Mouse (Mus musculus): ENCODE measurements at regions not wholly inside any gene's neighbourhood (a gene's known extent, or its start where the extent isn't known, plus 50 kb on each side); places are given as distances from the start of the nearest gene placed in this dataset.

GRCm38 (mm10) chr3:47095288-47095687 is 647.3 kb upstream of the Pabpc4l start:
- Histone ChIP-seq H3K4me1 (ENCODE audit: control insufficient read depth, insufficient read depth, low read length) (no peaks in the 10 kb centered on the region), H3K27me3 (replicated peaks; ENCODE audit: control insufficient read depth, insufficient read depth, low read length) (no peaks in the 10 kb centered on the region), H3K4me2 (ENCODE audit: low read length) (no peak overlapping the region), H3K27ac (ENCODE audit: low read depth, low read length) (no peak overlapping the region), H3K9ac (ENCODE audit: low read length) (no peak overlapping the region), H3K36me3 (ENCODE audit: control insufficient read depth, insufficient read depth, low read length) (no peaks in the 10 kb centered on the region), H3K9me3 (replicated peaks; ENCODE audit: control insufficient read depth, low read length) (no peaks in the 10 kb centered on the region), H3K4me3 (ENCODE audit: low read depth, low read length) (no peak overlapping the region)
- DNase-seq (ENCODE audit: low spot score) (no peak), ATAC-seq (no peak)
- WGBS, result 84% methylated on average over 7 of the region's 7 CpGs

- no peak for DNase-seq (ENCODE audit: low spot score)
- Histone ChIP-seq H3K27me3 (replicated peaks; ENCODE audit: control insufficient read depth, insufficient read depth, low read length) (no peaks in the 10 kb centered on the region), H3K27ac (ENCODE audit: low read depth, low read length) (no peak overlapping the region), H3K36me3 (ENCODE audit: control insufficient read depth, insufficient read depth, low read length) (no peaks in the 10 kb centered on the region), H3K9ac (ENCODE audit: low read length) (no peak overlapping the region), H3K4me3 (ENCODE audit: low read depth, low read length) (no peak overlapping the region), H3K4me2 (ENCODE audit: low read length) (no peak overlapping the region), H3K4me1 (ENCODE audit: control insufficient read depth, insufficient read depth, low read length) (no peaks in the 10 kb centered on the region), H3K9me3 (replicated peaks; ENCODE audit: control insufficient read depth, low read length) (no peaks in the 10 kb centered on the region)
- ATAC-seq, result no peak
- 98% methylated on average over 14 of the region's 14 CpGs for WGBS
Measured at GRCm38 (mm10) chr3:47051563-47051962, 603.5 kb upstream of the Pabpc4l start.

- H3K27me3 ChIP-seq (replicated peaks; ENCODE audit: control insufficient read depth, insufficient read depth, low read length), result no peaks in the 10 kb centered on the region
- ATAC-seq, result no peak
- DNase-seq (ENCODE audit: low spot score), result no peak
- no peaks in the 10 kb centered on the region for H3K4me1 ChIP-seq (ENCODE audit: control insufficient read depth, insufficient read depth, low read length)
- no peaks in the 10 kb centered on the region for H3K9me3 ChIP-seq (replicated peaks; ENCODE audit: control insufficient read depth, low read length)
- WGBS, result 86% methylated on average over 6 of the region's 6 CpGs
- no peak overlapping the region for H3K9ac ChIP-seq (ENCODE audit: low read length)
- H3K4me3 ChIP-seq (ENCODE audit: low read depth, low read length), result no peak overlapping the region
- no peak overlapping the region for H3K27ac ChIP-seq (ENCODE audit: low read depth, low read length)
- no peak overlapping the region for H3K4me2 ChIP-seq (ENCODE audit: low read length)
- H3K36me3 ChIP-seq (ENCODE audit: control insufficient read depth, insufficient read depth, low read length), result no peaks in the 10 kb centered on the region
Measured at GRCm38 (mm10) chr3:47025738-47026137, 577.7 kb upstream of the Pabpc4l start.

- Histone ChIP-seq H3K27me3 (replicated peaks; ENCODE audit: control insufficient read depth, insufficient read depth, low read length) (no peaks in the 10 kb centered on the region), H3K9me3 (replicated peaks; ENCODE audit: control insufficient read depth, low read length) (no peaks in the 10 kb centered on the region), H3K27ac (ENCODE audit: low read depth, low read length) (no peak overlapping the region), H3K4me1 (ENCODE audit: control insufficient read depth, insufficient read depth, low read length) (no peaks in the 10 kb centered on the region), H3K9ac (ENCODE audit: low read length) (no peak overlapping the region), H3K4me2 (ENCODE audit: low read length) (no peak overlapping the region), H3K4me3 (ENCODE audit: low read depth, low read length) (no peak overlapping the region), H3K36me3 (ENCODE audit: control insufficient read depth, insufficient read depth, low read length) (no peaks in the 10 kb centered on the region)
- WGBS, result 27% methylated on average over 1 of the region's 1 CpGs
- ATAC-seq, result peak; percentile 48; the same call in 1 of the 2 replicates
- peak; percentile 80 for DNase-seq (ENCODE audit: low spot score)
Measured at GRCm38 (mm10) chr3:47019270-47019669, 571.3 kb upstream of the Pabpc4l start.

DNA sequence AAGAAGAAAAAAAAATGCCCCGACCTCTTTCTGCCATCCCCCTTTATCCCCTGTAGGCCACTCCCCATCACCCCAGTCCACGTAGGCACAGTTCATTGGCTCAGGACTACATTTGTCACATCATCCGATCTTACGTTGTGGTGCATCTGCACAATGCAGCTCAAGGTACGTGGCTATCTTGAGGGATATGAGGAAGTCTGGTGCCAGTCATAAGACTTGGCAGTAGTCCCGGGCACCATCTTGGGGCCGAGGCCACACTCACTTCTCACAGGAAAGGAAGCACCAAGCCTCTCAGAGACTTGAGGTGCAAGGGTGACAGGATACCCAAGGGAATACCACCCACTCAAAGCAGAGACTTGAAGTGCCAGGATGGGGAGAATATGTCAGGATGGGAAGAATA is 570.5 kb upstream of the Pabpc4l start:
- Histone ChIP-seq H3K4me3 (ENCODE audit: low read depth, low read length) (no peak overlapping the region), H3K27ac (ENCODE audit: low read depth, low read length) (no peak overlapping the region), H3K4me2 (ENCODE audit: low read length) (no peak overlapping the region), H3K9me3 (replicated peaks; ENCODE audit: control insufficient read depth, low read length) (no peaks in the 10 kb centered on the region), H3K27me3 (replicated peaks; ENCODE audit: control insufficient read depth, insufficient read depth, low read length) (no peaks in the 10 kb centered on the region), H3K9ac (ENCODE audit: low read length) (no peak overlapping the region), H3K36me3 (ENCODE audit: control insufficient read depth, insufficient read depth, low read length) (no peaks in the 10 kb centered on the region), H3K4me1 (ENCODE audit: control insufficient read depth, insufficient read depth, low read length) (no peaks in the 10 kb centered on the region)
- DNase-seq (ENCODE audit: low spot score) (no peak), ATAC-seq (no peak)
- 91% methylated on average over 7 of the region's 7 CpGs for WGBS

- no peak for DNase-seq (ENCODE audit: low spot score)
- no peaks in the 10 kb centered on the region for H3K27me3 ChIP-seq (replicated peaks; ENCODE audit: control insufficient read depth, insufficient read depth, low read length)
- H3K36me3 ChIP-seq (ENCODE audit: control insufficient read depth, insufficient read depth, low read length), result no peaks in the 10 kb centered on the region
- no peak overlapping the region for H3K4me3 ChIP-seq (ENCODE audit: low read depth, low read length)
- 23% methylated on average over 1 of the region's 1 CpGs for WGBS
- H3K4me1 ChIP-seq (ENCODE audit: control insufficient read depth, insufficient read depth, low read length), result no peaks in the 10 kb centered on the region
- no peak overlapping the region for H3K27ac ChIP-seq (ENCODE audit: low read depth, low read length)
- ATAC-seq, result no peak
- H3K9me3 ChIP-seq (replicated peaks; ENCODE audit: control insufficient read depth, low read length), result no peaks in the 10 kb centered on the region
- no peak overlapping the region for H3K4me2 ChIP-seq (ENCODE audit: low read length)
- H3K9ac ChIP-seq (ENCODE audit: low read length), result no peak overlapping the region
Measured at GRCm38 (mm10) chr3:47010459-47010858, 562.4 kb upstream of the Pabpc4l start.

GRCm38 (mm10) chr3:46998916-46999315 is 550.9 kb upstream of the Pabpc4l start:
- DNase-seq (ENCODE audit: low spot score), result peak; percentile 6
- no peaks in the 10 kb centered on the region for H3K36me3 ChIP-seq (ENCODE audit: control insufficient read depth, insufficient read depth, low read length)

DNA sequence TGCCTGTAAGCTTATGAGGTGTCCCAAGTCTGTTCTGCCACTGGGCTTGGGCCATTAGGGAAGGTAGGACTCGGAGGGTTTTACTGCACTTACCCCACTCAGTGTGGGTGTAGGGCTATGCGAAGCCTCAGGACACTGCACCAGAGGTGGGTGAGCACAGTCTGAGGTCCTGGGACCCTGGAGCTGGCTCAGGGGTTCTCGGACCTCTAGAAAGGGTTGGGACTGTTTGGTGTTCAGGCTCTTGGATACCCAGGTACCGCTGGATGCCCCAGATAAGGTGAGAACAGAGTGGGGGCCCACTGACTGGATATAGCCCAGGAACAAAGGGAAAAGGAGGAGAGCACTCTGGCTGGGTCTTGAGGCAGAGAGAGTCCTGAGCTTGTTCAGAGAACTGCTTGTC is 522.7 kb upstream of the Pabpc4l start:
- no peak overlapping the region for H3K4me2 ChIP-seq (ENCODE audit: low read length)
- 84% methylated on average over 4 of the region's 4 CpGs for WGBS
- DNase-seq (ENCODE audit: low spot score) (no peak), ATAC-seq (no peak)
- H3K27ac ChIP-seq (ENCODE audit: low read depth, low read length), result no peak overlapping the region
- no peaks in the 10 kb centered on the region for H3K4me1 ChIP-seq (ENCODE audit: control insufficient read depth, insufficient read depth, low read length)
- no peak overlapping the region for H3K4me3 ChIP-seq (ENCODE audit: low read depth, low read length)
- no peaks in the 10 kb centered on the region for H3K9me3 ChIP-seq (replicated peaks; ENCODE audit: control insufficient read depth, low read length)
- H3K9ac ChIP-seq (ENCODE audit: low read length), result no peak overlapping the region
- H3K36me3 ChIP-seq (ENCODE audit: control insufficient read depth, insufficient read depth, low read length), result no peaks in the 10 kb centered on the region
- H3K27me3 ChIP-seq (replicated peaks; ENCODE audit: control insufficient read depth, insufficient read depth, low read length), result no peaks in the 10 kb centered on the region

More at GRCm38 (mm10) chr3:46998916-46999315, 550.9 kb upstream of the Pabpc4l start:
- no peaks in the 10 kb centered on the region for H3K27me3 ChIP-seq (replicated peaks; ENCODE audit: control insufficient read depth, insufficient read depth, low read length)
- ATAC-seq, result no peak
- no peak overlapping the region for H3K9ac ChIP-seq (ENCODE audit: low read length)
- H3K9me3 ChIP-seq (replicated peaks; ENCODE audit: control insufficient read depth, low read length), result no peaks in the 10 kb centered on the region
- H3K27ac ChIP-seq (ENCODE audit: low read depth, low read length), result no peak overlapping the region
- H3K4me2 ChIP-seq (ENCODE audit: low read length), result no peak overlapping the region
- no peak overlapping the region for H3K4me3 ChIP-seq (ENCODE audit: low read depth, low read length)
- H3K4me1 ChIP-seq (ENCODE audit: control insufficient read depth, insufficient read depth, low read length), result no peaks in the 10 kb centered on the region

DNA sequence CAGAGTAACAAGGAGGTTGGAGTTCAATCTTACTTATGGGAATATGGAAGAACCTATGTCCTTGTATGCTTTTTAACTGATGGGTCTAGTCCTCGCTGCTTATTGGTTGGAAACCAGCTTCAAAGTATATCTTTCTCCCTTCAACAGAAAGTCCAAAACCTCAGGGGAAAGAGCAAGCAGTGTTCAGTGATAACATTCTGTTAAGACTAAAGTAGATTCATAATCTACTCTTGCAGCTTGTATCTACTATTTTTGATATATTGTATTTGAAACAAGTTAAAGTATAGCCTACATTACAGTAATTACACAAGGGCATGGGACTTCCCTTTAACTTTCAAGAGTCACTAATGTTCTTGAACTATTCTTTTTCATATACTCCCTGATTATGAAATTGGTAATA is 522.0 kb upstream of the Pabpc4l start:
- H3K4me1 ChIP-seq (ENCODE audit: control insufficient read depth, insufficient read depth, low read length), result no peaks in the 10 kb centered on the region
- no peak overlapping the region for H3K4me2 ChIP-seq (ENCODE audit: low read length)
- no peak overlapping the region for H3K4me3 ChIP-seq (ENCODE audit: low read depth, low read length)
- H3K27ac ChIP-seq (ENCODE audit: low read depth, low read length), result no peak overlapping the region
- no peaks in the 10 kb centered on the region for H3K27me3 ChIP-seq (replicated peaks; ENCODE audit: control insufficient read depth, insufficient read depth, low read length)
- 81% methylated on average over 1 of the region's 1 CpGs for WGBS
- no peaks in the 10 kb centered on the region for H3K36me3 ChIP-seq (ENCODE audit: control insufficient read depth, insufficient read depth, low read length)
- H3K9ac ChIP-seq (ENCODE audit: low read length), result no peak overlapping the region
- H3K9me3 ChIP-seq (replicated peaks; ENCODE audit: control insufficient read depth, low read length), result no peaks in the 10 kb centered on the region
- DNase-seq (ENCODE audit: low spot score) (no peak), ATAC-seq (no peak)
